Mouse (Mus musculus) olfactory bulb, adult 2 months (tissue): ENCODE measurements around the gene Tctex1d4.

ENCODE experiments used
- CTCF ChIP-seq: fragments of 200-500 bp; IDR thresholded peaks from 2 replicates; pipeline ENCODE4 v1.5.1; 2012; ENCODE audit warnings: low read depth, mild to moderate bottlenecking, low read length, moderate library complexity; ENCODE audit not compliant: insufficient read depth
- POLR2A ChIP-seq: fragments of 200-500 bp; IDR thresholded peaks from 2 replicates; pipeline ENCODE4 v1.6.1; 2012; ENCODE audit warnings: mild to moderate bottlenecking, low read depth, low read length, moderate library complexity; ENCODE audit not compliant: insufficient read depth

DNA sequence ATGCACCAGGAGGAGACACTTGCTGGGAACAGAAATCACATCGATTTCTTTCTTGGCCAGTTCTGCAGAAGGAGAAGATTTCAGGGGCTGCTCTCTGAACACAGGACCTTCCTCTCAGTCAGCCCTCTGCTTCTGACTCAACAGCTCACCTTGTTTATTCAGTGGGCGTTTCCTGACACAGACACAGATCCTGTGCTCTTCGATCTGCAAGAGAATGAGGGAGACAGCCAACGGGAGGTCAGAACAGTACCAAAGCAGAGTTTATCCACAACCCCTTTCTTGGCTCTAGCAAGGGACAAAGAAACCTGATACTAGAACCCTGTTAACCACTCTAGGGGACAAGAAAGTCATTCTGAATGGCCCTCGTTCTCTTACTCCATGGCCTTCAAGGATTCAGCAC lies 43.3 kb downstream of the Tctex1d4 start:
- TF ChIP-seq POLR2A (no peak), CTCF (no peak)
